Mouse (Mus musculus): ENCODE measurements around the gene Hpse2.

The Hpse2 gene

DNA sequence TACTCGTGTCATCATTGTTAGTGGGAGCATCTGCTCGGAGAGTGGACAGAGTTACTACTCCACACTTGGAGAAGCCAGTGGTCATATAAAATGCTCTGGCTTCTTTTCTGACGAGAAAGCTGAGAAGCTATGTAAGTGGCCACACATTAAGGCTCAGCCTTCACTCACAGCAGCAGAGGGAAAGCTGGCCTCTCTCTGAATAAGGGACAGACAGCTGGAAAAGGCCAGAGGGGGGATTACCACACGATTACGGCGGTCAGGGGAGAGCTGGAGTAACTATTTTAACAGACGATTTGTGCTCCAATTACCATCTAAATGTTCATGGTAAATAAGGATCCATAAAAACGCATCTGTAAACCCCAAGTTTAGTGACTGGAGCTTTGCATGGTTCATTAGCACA lies 232.1 kb downstream of the Hpse2 start:
- no peak for DNase-seq

DNA sequence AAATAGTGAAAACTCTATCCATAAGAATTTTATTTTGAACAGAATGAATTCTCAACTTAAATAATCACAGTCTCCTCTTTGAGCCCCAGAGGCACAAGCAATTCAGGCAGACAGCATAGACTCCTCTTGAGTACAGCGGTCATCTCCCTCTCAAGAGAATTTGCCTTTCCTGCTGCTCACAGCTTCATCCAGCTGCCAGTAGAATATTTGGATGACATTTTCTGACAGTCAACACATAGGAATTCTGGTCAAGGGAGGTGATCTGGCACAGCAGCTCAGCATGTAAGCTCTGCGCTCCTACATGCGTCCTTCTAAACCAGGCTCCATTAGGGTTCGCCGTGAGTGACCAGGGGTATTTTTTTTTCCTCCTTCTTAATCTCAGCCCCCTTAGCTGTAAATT lies 232.6 kb downstream of the Hpse2 start:
- no peak for DNase-seq

DNA sequence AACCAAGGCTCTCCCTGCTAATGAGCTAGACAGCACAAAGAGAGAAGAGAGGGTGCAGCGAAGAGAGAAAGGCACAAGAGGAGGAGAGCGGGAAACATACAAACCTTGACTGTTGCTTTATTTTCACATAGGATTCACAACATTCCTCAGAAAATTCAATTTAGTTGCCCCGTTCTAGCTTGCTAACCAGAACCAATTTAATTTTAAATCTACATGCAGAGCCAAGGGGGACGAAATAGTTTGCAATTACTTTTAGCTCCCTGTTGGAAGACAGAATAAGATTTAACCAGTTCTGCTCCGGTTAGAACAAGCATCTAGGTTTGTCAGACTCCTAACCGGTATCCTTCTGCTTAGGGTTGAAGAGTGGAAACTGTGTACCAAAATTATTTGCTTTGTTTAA lies 240.3 kb downstream of the Hpse2 start:
- no peak for DNase-seq

DNA sequence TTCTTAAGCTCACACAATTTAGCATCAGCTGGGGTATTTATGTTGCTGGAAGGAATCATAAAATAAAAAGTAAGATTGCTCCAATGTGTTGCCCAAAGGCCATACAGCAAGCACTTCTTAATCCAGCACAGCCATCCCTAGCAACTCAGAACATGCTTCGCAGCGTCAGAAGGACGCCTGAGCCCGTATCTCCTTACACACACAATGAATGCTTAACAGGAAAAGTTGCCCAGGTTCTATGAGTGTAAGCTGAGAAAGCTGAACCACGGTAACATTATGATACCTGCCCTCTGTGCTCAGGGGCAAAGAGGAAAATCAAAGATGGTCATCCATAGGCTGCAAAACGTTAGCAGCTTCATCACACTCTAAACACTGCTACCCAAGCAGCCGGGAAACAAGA lies 241.3 kb downstream of the Hpse2 start:
- no peak for DNase-seq

DNA sequence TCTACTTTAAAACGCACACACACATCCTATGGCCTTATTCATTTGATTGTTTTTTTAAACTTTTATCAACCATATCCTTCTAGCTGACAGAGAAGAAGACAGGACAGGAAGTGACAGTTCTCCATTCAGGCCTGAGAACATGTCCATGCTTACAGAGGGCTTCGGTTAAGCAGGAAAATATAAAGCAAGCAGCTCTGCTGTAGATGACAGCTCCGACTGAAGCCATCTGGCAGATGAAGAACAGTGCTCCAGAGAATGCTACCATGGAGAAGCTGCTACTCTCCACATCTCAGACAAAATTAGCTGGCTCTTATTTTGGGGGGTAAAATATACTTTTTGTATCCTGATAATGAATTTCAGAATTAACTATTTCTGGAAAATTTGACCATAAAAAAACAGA lies 246.5 kb downstream of the Hpse2 start:
- DNase-seq = no peak

DNA sequence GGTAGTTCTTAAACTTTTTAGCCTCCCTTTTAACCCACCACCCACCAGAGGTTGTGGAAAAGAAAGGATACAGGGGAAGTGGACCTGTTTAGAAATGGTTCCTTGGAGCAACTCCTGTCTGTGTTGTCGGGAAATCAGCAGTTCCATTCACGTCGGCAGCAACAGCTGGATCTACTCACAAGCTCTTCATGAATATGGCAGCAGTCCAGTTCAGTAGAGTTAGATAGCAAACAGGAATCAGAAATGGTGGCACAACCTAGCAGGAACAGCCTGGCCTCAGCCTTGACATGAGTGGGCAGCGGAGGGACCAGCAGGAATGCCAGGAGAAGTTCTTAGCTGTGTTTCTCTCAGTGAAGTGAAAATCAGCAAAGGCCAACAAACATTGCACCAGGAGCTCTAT lies 278.4 kb downstream of the Hpse2 start:
- no peak for DNase-seq

DNA sequence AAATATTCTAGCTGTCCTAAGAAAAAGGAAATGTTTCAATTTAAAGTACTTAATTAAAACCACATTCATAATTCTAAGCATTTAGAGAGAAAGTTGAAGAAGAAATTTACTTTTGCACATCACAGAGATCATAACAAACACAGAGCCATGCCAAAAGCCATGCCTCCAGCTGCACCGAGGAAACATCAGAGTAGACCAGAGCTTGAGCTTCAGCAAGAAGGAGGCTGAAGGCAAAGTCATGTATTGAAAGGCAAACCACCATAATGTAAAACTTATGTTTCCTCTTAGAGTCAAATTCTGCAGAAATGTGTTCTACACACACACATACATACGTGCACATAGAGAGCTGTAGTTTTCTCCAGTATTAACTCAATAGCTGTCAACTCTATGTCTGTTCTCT lies 291.2 kb downstream of the Hpse2 start:
- no peak for DNase-seq

DNA sequence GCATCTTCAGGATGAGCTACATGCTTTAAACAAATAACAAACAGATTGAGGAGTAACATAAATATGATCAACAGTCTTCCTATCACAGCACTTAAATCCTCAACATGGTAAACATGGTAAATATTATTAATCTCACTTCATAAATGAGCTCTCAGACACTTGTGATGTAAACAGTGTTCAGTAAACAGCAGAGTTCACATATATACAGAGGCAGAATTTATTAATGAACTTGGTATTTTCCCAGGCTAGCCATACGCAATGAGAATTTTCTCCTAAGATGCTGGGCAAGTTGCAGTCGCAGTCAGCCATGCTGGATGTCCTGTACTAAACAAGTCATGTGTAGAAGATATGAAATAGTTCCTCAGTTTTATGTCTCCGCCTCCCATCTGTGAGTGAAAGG lies 300.9 kb downstream of the Hpse2 start:
- no peak for DNase-seq

DNA sequence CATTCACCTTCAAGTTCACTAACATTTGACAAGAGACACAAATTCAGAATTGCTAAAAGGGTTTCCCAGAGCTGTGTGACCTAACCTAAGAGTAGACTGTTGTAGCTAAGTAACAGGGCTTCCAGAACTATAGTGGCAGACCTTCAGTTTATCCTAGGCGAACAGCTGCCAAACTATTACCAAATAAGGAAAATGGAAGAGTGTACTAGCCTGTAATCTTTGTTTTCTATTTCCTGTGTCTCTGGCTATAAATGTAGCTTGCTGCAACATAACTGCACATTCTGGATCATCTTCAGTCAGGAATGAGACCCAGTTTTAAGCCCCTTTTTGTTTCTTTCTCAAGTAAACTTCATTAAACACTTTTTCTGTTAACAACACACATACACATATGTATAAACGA lies 324.0 kb downstream of the Hpse2 start:
- no peak for DNase-seq

DNA sequence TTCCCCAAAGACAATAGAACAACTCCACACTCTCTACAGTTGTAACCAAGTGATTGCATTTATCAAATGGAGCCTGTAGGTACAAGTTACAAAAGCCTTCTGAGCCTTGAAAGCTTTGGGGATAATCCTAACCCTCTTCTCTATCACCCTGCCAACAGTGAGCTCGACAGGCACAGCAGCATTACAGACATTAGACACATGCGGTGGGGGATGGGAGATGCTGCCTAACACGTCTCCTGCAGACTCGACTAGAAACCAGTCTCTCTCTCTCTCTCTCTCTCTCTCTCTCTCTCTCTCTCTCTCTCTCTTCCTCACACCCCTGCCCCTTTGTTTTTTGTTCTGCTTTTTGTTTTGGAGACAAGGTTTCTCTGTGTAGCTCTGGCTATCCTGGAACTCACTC lies 343.6 kb downstream of the Hpse2 start:
- no peak for DNase-seq

DNA sequence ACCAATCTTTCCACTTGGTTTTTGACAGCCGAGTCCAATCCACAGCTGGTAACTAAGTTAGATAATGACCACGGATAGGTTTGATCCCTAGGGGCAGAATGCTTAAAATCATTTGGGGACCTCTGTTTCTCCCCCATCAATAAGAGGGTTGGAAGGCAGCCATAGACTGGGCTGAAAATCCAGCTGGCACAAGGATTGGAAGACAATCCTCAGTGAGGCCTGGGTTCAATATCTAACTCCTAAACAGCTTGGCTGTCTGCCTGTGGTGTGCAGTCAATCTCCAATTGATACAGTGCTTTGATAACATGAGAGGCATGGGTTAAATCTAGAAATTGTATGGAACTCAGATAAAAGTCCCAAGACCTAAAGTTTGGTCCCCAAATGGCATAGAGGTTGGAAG lies 345.4 kb downstream of the Hpse2 start:
- DNase-seq = no peak

DNA sequence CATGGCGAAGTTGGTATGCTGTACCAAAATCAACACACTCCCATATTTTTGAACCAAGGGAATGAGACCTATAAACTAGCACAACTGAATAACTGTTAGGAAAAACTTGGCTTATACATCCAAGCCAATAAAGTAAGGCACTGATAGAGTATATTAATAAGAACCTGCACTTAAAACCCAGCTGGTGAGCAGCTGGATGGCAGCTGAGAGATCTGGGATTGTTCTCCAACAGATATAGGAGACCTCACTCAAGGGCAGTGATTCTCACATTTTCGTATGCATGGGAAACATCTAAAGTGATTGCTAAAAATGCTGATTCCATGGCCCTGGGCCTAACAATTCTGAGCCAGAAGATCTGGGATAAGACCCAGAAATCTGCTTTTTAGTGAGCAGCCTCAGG lies 345.9 kb downstream of the Hpse2 start:
- no peak for DNase-seq

DNA sequence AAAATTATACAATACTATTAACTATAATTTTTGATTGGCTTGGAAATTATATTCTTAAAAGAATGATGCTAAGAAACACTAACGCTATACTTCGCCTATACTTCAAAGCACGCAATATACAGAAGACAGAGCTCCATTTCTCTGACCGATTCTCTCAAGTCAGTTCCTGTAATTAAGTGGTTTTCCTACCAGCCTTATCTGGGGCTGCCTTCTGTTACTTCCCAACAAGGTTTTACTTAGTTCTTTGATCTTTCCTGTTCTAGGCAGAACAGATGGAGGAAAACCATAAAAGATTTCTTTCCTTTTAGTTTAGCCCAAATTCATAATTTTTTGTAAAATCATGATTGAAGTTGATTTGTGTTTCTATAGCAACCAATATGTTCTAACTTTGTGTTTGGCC lies 351.8 kb downstream of the Hpse2 start:
- DNase-seq = no peak

DNA sequence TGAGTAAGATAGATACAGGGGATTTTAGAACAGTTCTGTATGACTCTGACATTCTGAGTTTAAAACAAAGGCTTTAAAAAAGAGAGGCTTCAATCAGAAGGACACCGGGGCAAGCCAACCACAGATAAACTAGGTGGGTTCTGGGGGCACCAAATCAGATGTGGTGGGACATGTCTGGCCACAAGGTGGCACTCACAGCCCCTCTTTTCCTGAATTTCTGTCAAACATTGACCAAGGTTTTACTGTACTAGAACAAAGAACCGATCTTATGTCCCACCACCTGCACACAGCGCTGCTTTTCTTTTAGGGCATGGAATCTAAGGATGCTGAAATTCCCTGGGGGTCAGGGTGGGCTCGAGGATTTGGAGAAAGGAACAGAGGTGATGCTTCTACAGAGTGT lies 360.9 kb downstream of the Hpse2 start:
- peak in 1 of 2 experiments; percentile 55 for DNase-seq

DNA sequence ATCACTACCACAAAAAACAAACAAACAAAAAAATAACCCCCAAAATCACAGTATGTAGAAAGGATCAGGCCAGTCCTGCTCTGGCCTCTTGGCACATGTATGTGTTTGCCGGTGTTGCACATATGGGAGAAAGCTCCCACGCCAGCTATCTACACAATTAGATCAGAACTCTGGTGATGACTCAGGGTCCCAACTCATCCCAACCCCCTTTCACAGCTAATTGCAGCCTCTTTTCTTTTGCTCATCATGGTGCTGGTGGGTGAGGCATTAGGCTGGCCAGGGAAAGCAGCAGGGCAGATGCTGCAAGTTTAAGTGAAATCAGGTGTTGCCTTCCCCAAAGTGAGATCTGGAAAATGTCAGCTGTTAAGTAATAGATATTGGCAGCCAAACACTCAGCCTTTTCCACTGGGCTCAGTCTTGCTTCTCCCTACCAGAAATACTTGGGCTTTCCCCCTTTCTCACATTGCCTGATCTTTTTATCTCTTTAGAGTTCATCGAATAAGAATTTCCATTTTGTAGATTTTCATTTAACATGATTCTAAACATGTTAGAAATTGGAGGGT lies 365.5 kb downstream of the Hpse2 start:
- no peak for DNase-seq

DNA sequence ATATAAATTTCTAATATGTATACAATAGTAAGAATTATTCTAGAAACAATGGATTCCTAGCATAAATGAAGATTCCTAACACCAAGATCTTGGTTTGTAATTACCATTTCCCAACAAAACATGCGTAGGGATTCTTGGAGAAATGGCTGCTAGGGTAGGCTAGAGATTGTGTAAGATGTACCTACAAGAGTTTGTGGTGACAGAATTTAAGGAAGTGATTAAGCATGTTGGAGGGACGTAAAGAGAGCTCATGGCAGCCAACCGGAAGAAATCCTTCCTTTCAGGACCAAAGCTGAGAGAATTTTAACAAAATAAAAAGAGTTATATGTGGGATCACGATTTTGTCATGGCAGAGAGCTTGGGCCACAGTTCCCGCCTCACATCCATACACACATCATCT lies 369.4 kb downstream of the Hpse2 start:
- no peak for DNase-seq

DNA sequence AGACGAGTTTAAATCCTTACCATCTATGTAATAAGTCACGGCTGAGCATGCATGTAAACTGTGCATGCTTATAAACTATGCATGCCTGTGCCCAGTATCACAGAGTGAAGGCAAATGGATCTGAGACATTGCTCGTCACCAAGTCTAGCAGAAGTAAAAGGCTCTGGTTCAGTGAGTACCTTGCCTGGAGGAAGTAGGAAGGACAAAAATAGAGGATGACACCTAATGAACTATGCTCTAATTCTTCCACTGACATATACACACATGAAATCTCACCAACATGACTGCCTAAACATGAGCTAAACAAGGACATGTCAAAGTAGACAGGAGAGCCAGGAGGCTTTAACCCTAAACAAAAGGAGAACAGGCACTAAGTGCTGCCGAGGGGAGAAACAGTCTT lies 391.7 kb downstream of the Hpse2 start:
- no peak for DNase-seq

DNA sequence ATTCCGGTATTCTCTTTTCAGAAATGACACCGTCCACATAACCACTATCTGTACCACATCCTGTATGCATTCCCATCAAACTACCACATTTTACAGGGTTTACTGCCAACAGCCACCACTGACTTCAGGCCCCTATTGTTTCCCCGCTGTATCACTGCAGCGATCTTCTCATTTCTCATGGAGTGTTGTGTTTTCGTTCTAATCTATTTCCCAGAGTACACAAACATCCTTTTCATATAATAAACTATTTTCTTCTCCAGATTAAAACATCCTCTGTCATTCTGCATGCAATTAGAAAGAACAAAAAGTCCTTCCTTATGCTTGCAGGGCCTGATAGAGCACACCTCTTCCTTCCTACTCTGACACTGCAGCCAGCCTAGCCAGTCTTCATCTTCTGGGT lies 399.3 kb downstream of the Hpse2 start:
- no peak for DNase-seq

DNA sequence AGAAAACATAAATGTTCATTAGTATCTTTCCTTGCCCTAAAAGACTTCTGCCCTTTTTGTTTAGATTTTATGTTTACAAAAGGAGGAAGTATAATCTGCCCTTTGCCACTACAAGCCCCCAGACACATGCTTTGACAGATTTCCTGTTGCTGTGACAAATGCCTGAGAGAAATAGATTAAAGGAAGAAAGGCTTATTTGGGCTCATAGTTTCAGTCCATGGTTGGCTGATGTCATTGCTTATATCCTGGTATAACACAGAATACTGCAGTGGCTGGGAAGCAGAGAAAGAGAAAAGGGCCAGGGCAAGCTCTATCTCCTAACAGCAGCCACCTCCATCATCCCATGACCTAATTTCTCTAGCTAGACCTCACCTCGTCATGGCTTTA lies 401.8 kb downstream of the Hpse2 start:
- DNase-seq = no peak

DNA sequence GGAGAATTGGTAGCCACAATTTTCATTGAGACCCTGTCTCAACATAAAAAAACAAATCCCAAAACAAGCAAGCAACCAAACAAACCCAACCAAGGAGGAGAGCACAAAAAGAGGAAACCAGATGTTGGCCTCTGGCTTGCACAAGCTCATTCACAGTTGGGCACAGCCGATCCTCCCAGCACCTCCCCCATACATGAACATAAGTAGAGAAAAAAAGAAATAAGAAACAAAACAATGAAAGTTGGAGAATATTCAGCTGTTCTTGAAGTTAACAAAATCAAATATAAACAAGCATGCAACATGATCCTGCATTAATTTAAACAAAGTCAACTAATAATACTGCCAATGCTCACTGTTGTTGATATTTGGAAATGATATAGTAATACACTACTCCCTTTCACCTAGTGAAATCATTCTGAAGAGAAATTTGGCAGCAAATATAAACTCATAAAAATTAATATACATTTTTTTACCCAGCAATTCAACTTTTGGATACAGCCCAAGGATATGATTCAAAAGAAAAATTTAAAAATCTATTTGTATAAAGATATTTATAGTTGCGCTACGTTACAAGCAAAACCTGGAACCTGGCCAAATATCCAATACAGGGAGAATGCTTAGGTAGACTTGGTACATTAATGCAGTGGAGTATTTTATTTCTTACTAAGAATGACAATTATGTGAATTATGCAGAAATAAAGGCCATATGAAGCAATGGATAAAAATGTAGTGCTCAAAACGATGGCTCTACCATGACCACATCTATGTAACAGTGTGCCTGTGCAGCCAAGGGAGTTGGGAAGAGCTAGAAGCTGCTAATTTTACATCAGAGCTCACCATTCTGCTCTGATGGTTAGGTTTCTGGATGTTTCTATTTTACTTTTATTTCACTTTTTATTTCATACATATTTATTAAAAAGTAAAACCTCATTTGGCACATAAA lies 402.5 kb downstream of the Hpse2 start:
- no peak for DNase-seq

DNA sequence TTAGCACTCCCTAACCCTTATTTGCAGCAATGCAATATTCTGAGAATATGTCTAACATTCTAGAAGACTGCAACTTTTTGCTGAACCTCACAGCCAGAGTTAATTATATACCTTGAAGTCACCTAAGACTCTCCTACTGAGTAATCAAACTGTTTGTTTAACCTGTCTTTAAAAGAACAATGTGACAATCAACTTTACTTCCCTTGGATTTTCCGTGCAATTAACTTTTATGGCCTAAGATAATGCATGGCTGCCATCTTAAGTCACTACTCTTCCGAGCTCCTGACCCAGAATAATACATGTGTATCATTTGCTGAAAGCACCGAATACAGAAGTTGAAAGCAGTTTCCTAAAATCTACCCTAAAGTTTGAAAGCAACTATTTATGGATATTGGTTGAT lies 407.6 kb downstream of the Hpse2 start:
- no peak for DNase-seq

DNA sequence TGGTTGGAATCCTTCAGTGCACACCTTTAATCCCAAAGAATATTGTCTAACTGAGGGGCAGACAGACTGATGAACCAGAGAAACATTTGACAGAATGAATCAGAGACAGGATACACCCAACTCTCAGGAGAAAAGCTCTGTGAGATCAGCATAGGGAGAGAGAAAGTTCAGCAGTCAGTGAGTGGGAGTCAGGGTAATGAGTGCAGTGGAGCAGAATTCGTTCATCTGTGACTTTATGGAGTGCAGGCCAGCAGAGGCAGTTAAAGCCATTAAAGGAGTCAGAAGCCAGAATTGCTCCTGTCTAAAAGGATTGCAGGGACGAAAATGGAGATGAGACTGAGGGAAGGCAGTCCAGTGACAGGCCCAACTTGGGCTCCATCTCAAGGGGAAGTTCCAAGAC lies 410.2 kb downstream of the Hpse2 start:
- DNase-seq = no peak

DNA sequence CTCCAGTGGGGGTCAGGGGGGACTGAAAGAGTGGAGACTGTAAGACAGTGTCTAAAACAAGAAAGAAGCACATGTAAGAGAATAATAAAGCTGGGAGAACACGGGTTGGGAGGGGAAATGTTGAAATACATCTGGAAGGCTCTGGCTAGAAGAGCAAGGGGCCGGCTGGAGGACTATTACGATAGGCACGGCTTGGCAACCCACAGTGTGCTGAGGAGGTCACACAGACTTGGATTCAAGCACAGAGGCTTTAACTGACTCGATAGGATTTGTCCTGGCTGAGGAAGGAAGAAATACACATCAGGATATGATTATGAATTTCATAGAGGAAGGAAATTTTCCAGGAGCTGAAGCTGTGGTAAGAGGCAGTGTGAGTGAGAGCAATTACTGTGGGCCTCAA lies 414.4 kb downstream of the Hpse2 start:
- DNase-seq = no peak

DNA sequence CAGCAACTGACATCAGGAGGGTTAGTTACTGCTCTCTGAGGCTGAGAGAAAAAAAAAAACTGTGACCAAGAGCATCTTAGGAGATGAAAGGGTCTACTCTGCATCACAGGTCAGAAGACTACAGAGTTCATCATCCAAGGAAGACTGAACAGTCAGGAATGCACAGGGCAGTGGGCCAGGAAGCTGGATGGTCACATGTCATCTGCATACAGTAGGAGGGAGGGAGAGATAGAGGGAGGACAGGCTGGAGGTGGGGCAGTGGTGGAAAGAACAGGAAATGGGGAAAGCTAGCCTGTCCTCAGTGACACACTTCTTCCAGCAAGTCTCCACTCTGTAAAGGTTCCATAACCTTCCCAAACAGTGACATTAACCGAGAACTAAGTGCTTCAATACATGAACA lies 423.0 kb downstream of the Hpse2 start:
- no peak for DNase-seq

DNA sequence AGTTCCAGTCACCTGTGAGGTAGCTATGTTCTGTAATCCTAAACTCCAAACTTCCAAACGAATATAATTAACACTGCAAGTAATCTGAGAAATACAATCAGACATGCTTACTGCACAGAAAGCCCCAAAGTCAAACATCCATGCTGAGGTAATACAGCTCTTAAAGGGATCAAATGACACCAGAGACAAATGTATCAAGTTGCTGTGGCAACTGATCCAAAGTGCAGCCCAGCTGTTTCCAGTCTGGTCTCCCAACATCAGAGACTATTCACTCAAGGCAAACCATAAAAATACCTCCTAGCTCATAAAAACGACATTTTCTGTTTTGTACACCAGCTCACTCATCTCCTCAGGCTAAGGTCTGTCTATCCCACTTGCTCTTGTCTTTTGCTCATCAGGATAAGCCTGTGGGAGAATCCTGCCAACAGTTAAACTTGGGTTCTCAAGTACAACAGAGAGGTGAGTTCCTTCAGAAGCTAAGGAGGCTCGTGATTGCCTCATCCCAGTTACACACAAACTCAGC lies 440.0 kb downstream of the Hpse2 start:
- DNase-seq = no peak

Data from kidney, adult 8-10 months (tissue).